Mouse (Mus musculus) gastrocnemius, postnatal 14 days (tissue): ENCODE data around the gene Map4k4. TPM values are rescaled to one million over a fixed set of nuclear protein-coding genes. Genes with fewer than 3 reads are reported as not detected.

ENCODE experiments used
- DNase-seq: peaks from one replicate; pipeline ENCODE4 v3.0.0; 2021; ENCODE audit warnings: mixed read lengths
- intact Hi-C: fragments of 180-260 bp; cut with DNase I; formaldehyde crosslinking; loops from one replicate; pipeline ENCODE4 v1.15.1; 2025; ENCODE audit warnings: low total_unique reads
- total RNA-seq, 2 experiments: library from RNA; stranded (reverse); gene quantifications; 2 replicates each; pipeline ENCODE4 v1.2.3; 2021

Map4k4 gene
- total RNA-seq, 2 experiments from 2014 or later: 53.2 to 53.6 TPM

DNA sequence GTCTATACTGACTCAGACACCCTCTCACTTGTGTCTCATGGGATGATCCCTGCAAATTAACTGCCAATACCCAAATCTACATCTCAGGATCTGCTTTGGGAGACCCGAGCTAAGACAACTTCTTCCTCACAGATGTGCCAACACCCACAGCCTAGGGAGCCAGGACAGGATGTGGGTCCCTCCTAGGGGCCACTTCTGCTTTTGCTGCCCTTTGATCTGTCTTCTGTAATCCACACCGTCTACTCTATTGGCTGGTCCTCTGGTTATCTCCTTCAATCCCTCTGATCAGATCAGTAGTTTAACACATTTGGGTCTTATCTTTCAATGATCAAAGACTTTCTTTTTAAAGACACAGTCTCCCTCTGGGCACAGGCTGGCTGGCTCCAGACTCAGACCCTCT is 5.2 kb upstream of the Map4k4 start:
- no peak for DNase-seq
- intact Hi-C loops: no loop called here

- no peak for DNase-seq
- intact Hi-C loops: no loop called here
Observed at GRCm38 (mm10) chr1:39896581-39896980, 4.1 kb upstream of the Map4k4 start.

DNA sequence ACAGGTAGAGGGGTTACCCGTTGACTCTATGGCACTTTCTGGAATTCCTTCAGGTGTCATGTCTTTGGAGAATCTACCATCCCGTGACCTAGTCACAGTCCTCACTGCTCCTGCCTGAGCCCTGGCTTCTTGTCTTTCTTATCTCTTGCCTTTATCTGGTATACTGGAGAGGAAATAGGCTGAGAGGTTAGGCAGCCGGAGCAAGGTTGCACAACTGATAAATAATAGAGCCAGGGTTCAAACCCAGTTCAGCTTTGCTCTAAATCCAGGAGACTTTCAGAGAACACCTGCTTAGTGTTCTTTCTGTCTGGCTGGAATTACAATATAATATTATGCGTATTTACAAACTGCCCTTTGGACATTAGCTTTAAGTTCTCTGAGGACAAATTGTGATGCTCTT is 2.0 kb upstream of the Map4k4 start:
- intact Hi-C loops: no loop called here
- DNase-seq: no peak

DNA sequence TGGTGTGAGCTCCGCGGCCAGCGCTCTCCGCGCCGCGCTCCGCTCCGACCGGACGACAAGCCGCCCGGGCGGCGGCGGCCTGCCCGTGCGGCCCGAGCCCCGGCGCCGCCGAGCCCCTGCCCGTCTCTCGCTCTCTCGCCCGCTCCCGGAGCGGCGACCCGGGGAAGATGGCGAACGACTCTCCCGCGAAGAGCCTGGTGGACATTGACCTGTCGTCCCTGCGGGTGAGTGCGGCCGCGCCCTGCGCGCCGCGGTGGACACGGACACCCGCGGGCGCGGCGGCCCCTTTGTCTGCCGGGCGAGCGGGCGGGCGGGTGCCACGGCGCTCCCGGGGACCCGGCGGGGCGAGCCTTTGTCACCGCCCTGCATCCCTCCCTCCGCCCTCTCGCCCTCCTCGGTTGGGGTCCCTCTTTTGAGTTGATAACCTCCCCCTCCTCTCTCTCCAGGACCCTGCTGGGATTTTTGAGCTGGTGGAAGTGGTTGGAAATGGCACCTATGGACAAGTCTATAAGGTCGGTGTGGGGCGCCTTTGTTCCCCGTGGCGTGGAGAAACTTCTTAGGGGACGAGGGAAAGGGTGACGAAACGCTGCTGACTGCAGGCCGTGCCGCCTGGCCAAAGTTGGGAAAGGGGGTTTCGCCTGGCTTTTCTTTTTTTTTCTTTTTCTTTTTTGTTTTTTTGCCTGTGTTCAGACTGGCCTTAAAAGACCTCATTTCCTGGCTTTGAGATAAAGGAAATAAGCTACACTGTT is 524 bp downstream of the Map4k4 start:
- intact Hi-C loops: loop anchor here (10.0 kb wide), 1 partner anchor 136 kb away; no protein-coding TSS in a partner anchor
- DNase-seq: peak; percentile 32

DNA sequence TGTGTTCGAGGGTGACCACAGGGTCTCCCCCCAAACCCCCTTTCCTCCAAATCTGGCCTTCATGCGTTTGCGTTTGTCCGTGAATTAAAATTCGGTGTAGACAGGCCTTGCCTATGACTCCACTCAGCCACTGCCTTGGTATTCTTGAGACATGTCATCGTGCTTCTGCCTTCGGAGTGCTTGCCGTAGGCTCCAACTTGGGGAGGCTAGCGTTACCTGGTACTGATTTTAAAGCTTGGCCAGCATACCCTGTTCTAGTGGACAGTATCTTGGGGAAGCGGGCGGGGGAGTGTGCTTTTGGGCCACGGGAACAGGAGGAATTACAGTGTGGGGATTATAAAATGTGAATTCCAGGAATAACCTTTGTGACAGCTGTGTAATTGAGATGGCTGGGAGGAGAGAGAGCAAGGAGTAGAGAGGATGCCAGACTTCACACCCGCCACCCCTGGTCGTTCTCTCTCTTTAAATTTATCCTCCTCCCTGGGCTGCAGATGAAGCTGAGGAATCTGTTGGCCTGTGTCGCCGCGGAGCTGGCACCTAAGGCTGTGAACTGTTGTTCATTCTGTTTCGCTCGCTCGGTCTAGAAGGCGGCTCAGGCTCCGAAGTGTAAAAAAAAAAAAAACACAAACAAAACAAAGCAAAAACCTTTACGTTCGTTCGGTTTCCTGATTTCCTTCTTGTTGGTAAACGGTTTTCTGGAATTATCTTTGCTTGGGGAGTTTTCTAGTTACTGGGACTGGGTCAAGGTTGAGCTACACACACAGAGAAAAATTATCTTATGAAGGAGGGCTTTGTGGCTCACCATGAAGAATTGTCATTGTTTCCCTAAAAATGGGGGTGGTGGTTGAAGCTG is 1.4 kb downstream of the Map4k4 start:
- DNase-seq: peak; percentile 68
- intact Hi-C loops: loop anchor here (10.0 kb wide), 1 partner anchor 137 kb away; no protein-coding TSS in a partner anchor

GRCm38 (mm10) chr1:39902704-39903151 is 2.0 kb downstream of the Map4k4 start:
- intact Hi-C loops: loop anchor here (10.0 kb wide), 1 partner anchor 138 kb away; no protein-coding TSS in a partner anchor
- peak; percentile 59 for DNase-seq

- no peak for DNase-seq
- intact Hi-C loops: loop anchor here (10.0 kb wide), 1 partner anchor 140 kb away; no protein-coding TSS in a partner anchor
Observed at GRCm38 (mm10) chr1:39904720-39905119, 4.0 kb downstream of the Map4k4 start.

- no peak for DNase-seq
- intact Hi-C loops: loop anchor here (10.0 kb wide), 1 partner anchor 142 kb away; no protein-coding TSS in a partner anchor
Observed at GRCm38 (mm10) chr1:39906921-39907320, 6.2 kb downstream of the Map4k4 start.

DNA sequence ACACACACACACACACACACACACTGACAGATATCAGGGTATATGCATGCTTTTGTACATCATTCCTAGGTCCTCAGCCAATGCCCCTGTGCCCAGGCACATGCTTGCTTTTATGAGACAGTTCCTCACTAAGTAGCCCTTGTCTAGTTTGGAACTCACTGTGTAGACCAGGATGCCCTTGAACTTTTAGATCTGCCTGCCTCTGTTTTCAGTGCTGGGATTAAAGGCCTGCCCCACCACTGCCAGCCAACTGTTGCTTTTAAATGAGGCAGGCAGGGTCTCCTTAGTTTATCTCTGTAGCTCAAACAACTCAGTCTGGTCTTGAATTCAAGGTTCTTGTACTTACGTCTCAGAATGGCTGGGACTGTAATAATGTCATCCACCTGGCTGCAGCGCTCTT is 8.3 kb downstream of the Map4k4 start:
- intact Hi-C loops: loop anchor here (10.0 kb wide), 1 partner anchor 144 kb away; no protein-coding TSS in a partner anchor
- DNase-seq: no peak

DNA sequence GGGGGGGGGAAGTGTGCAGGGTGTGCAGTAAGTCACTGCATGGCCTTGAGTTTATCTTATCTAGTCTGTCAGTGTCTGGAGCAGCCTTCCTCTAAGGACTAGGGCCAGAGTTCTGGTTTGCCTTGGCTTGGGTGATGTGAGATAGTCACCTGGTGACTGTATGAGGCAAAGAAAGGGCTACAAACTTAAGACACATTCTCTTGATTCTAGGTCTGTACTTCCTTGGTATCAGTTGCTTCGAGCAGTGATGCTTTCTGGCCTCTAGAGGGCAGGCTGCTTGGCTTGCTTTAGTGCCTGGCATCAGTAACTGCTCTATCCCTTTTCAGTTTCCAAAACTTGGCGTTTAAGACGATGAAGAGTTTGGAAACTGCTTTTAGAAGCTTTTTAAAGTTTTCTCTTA is 10.7 kb downstream of the Map4k4 start:
- peak; percentile 54 for DNase-seq
- intact Hi-C loops: no loop called here

GRCm38 (mm10) chr1:39913256-39913655 is 12.5 kb downstream of the Map4k4 start:
- DNase-seq: no peak
- intact Hi-C loops: no loop called here

GRCm38 (mm10) chr1:39916144-39916543 is 15.4 kb downstream of the Map4k4 start:
- intact Hi-C loops: no loop called here
- no peak for DNase-seq

DNA sequence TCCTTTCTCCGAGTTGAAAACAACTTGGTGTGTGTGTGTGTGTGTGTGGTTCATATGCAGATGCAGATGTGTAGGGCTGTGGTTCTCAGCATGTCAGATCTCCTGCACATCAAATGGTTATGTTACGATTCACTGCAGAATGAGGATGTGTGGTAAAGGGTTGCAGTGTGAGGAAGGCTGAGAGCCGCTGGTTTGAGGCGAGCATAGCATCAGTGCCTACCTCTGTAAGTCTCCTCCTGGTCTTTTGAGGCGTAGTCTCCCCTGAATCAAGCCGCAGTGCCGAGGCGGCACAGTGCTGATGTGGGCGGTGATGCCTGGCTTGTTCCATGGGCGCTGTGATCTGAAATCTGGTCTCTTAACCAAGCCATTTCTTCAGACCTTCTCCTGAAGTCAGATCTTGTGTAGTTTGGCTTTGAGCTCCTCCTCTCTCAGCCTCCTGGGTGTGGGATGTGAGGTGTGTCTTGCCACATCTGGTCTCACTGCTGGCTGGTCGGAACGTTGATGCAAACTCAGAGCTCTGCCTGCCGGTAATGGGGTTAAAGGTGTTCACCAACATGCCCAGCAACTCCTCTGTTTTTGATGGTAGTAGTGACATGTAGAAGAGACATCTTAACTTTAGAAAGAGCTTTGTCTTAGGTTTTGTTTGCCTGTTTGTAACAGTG is 17.3 kb downstream of the Map4k4 start:
- intact Hi-C loops: no loop called here
- no peak for DNase-seq

DNA sequence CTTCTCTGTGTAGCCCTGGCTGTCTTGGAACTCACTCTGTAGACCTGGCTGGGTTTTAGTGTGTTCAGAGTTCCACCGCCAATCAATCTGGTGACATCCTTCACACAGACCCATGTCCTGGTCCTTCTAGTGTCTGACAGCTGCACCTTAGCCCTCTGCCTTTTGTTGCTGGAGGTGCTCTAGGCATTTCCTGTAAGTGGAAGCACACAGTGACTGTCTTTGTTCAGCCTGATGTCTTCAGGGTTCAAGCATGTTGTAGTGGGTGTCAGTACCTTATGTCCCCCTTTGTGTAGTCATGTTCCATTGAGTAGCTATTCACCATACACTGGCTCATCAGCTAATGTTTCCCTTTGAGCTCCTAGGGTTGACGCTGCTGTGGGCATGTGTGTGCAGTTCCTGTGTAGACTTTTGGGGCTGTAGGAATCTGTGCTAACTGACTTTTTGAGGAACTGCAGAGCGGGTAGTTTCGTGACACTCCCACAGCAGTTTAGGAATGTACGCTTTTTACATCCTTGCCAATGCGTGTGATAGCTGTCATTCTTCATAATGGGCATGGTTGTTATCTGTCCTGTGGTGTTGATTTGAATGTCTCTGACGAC is 17.9 kb downstream of the Map4k4 start:
- no peak for DNase-seq
- intact Hi-C loops: no loop called here

DNA sequence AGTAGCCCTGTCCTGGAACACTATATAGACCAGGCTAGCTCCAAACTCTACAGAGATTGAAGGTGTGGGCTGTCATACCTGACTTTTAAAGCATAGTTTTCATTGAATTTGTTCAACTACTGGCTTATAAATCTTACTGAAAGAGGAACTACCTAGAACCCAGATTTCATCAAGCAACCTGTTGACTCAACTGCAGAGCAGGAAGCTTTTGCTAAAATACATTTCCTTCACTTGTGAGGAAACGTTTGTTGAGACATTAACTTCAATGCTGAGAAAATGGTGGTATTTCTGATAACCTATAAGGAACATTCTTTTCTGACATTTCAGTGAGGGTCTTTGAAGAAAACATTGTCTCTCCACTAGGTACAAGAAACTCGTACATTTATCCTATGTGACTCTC is 19.9 kb downstream of the Map4k4 start:
- DNase-seq: no peak
- intact Hi-C loops: no loop called here

DNA sequence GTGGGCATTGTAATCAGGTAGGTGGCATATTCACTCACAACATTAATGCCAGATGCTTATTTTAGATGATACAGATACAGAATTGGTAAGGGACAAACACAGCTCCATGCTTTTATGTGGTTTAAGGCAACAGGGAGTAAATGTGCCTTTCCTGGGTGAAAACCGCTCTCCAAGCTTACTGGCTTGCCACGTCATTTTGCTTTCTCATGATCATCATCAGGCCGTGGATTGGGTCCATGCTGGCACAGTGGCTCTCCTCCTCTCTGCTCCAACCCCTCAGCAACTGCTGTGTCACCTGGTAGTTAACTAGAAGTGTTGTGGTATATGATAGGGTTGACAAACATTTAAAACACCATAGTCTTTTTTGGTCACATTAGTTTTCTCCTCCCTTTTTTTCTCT is 21.3 kb downstream of the Map4k4 start:
- intact Hi-C loops: no loop called here
- DNase-seq: no peak

DNA sequence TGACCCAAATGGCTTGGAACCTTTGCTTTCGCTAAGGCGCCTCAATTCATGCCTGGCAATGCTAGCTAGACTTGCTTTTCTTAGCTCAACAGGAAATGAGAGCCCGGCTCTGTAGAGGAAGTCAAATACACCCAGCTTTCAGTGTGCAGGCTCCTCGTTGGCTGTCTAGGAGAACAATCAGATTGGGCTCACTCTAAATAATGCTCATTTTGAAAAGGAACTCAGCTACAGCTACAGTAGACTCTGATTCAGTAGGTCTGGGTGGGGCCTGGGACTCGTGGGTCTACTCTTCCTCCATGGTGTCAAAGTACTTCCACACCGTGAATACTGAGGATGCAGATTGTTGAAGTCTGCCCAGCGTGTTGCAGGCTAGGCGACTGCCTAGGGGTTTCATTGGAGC is 22.0 kb downstream of the Map4k4 start:
- intact Hi-C loops: no loop called here

GRCm38 (mm10) chr1:39923395-39924337 is 23.0 kb downstream of the Map4k4 start:
- intact Hi-C loops: no loop called here
- DNase-seq: no peak

More for the DNA sequence above, 22.0 kb downstream of the Map4k4 start:
- DNase-seq: no peak
